Mouse (Mus musculus) liver, embryonic 16.5 days (tissue): ENCODE data around the gene Tada2a. TPM values are rescaled to one million over a fixed set of nuclear protein-coding genes. Genes with fewer than 3 reads are reported as not detected.

Experiments used
- ATAC-seq: fragments of 200-750 bp; cut with Nextera tagmentation; 2 replicates; pipeline ENCODE4 v1.8.0; 2017; ENCODE audit warnings: low read depth, mild to moderate bottlenecking, moderate number of reproducible peaks, moderate library complexity
- H3K27ac ChIP-seq: fragments of 300-500 bp; sonication (generic); 2 replicates; pipeline ENCODE4 v1.5.1; 2014; ENCODE audit warnings: mild to moderate bottlenecking, low read length
- H3K27me3 ChIP-seq: fragments of 300-500 bp; sonication (generic); 2 replicates; pipeline ENCODE4 v1.6.1; 2014; ENCODE audit warnings: low read depth, low read length, mixed read lengths; ENCODE audit not compliant: control insufficient read depth, insufficient read depth
- H3K36me3 ChIP-seq: fragments of 300-500 bp; sonication (generic); 2 replicates; pipeline ENCODE4 v1.6.1; 2014; ENCODE audit warnings: mild to moderate bottlenecking; ENCODE audit not compliant: control insufficient read depth, insufficient read depth
- H3K4me1 ChIP-seq: fragments of 300-500 bp; sonication (generic); 2 replicates; pipeline ENCODE4 v1.6.1; 2014; ENCODE audit warnings: low read depth, low read length, mixed read lengths; ENCODE audit not compliant: control insufficient read depth
- H3K4me2 ChIP-seq: fragments of 300-500 bp; sonication (generic); 2 replicates; pipeline ENCODE4 v1.6.1; 2014; ENCODE audit warnings: low read depth, low read length, mixed read lengths
- H3K4me3 ChIP-seq: fragments of 300-500 bp; sonication (generic); 2 replicates; pipeline ENCODE4 v1.5.1; 2014; ENCODE audit warnings: low read depth, mild to moderate bottlenecking, low read length
- H3K9ac ChIP-seq: fragments of 300-500 bp; sonication (generic); 2 replicates; pipeline ENCODE4 v1.6.1; 2014; ENCODE audit warnings: low read depth, low read length
- H3K9me3 ChIP-seq: fragments of 300-500 bp; sonication (generic); replicated peaks from 2 replicates; pipeline ENCODE4 v1.6.1; 2016; ENCODE audit warnings: low read length; ENCODE audit not compliant: control insufficient read depth
- WGBS: fragments of 180-500 bp; shearing (Covaris S2); extraction: QIAGEN DNeasy Blood & Tissue Kit; methylation state at CpG from one replicate; pipeline ENCODE4 v1.1.7; 2014; ENCODE audit not compliant: insufficient replicate concordance; 5-methylcytosine and 5-hydroxymethylcytosine counted together
- polyA plus RNA-seq: library from polyadenylated mRNA; unstranded; fragments of >200 nt; fragmentation: Nextera tagmentation; extraction: Ambion mirVana; gene quantifications from 2 replicates; pipeline ENCODE4 v1.2.1, GENCODE M21; 2015

The Tada2a gene
- polyA plus RNA-seq, 1 experiment from 2014 or later = 7.7 TPM

DNA sequence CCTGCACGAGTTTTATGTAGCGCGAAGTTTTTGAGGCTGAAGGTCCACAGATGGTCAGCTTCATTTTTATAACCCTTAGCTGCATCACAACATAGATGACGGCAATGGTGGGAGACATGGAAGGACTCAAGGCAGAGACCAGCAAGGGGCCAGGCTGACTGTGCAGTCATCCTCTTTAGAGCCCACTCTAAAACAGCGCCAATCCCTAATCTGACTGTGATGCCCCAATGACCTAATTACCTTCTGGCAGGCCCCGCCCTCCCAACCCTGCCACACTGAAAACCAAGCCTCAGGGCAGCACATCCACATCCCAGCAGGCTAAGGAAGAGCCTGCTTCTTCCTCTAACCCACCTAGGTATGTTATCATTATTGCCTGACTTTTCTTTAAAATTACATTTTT, 68.8 kb downstream of the Tada2a start:
- Histone ChIP-seq H3K9ac (no peak overlapping the region), H3K27me3 (peaks cover under 1% of the 10 kb centered on the region), H3K4me3 (no peak overlapping the region), H3K4me1 (no peaks in the 10 kb centered on the region), H3K27ac (no peak overlapping the region), H3K4me2 (no peak overlapping the region), H3K9me3 (no peaks in the 10 kb centered on the region), H3K36me3 (no peaks in the 10 kb centered on the region)
- 66% methylated on average over 6 of the region's 6 CpGs for WGBS
- no peak for ATAC-seq

DNA sequence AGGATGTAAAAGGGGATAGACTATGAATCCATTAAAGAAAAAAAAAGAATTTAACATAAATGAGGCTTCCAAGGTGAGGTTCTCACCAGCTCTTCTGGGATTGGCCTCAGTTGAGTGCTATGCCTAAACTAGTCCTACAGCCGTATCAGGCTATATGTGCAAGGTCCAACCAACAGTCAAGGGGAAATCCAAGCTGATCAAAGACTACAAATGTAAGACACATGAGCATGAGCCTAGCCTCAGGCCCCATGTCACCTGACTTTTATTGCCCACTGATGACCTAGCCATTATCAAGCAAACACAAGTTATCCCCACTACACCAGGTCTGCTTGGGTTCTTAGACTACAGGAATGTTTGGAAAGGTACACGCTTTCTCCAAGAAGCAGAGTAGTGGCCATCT, 69.6 kb downstream of the Tada2a start:
- Histone ChIP-seq H3K9me3 (no peaks in the 10 kb centered on the region), H3K9ac (no peak overlapping the region), H3K36me3 (no peaks in the 10 kb centered on the region), H3K4me3 (no peak overlapping the region), H3K4me2 (no peak overlapping the region), H3K27ac (no peak overlapping the region), H3K27me3 (no peaks in the 10 kb centered on the region), H3K4me1 (no peaks in the 10 kb centered on the region)
- ATAC-seq = no peak
- 62% methylated on average over 2 of the region's 2 CpGs for WGBS

DNA sequence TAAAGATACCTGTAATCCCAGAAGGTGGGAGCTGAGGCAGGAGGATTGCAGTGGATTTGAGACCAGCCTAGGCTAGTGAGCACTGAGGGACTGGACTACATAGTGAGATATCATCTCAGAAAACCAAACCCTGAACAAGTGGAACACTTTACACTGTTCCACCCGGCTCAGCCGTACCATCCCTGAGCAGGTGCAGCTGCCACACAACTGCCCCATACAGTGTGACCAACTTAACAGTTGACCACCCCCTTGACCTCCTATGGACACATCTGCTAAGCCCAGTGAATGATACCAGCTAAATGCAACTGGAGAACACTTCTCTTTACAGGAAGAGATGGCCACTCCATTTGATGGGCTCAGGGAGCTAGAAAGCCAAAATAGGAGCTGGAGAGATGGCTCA, 72.0 kb downstream of the Tada2a start:
- Histone ChIP-seq H3K4me1 (no peaks in the 10 kb centered on the region), H3K4me3 (no peak overlapping the region), H3K9ac (no peak overlapping the region), H3K4me2 (no peak overlapping the region), H3K9me3 (no peaks in the 10 kb centered on the region), H3K36me3 (no peaks in the 10 kb centered on the region), H3K27me3 (no peaks in the 10 kb centered on the region), H3K27ac (no peak overlapping the region)
- ATAC-seq = no peak
- 71% methylated on average over 2 of the region's 2 CpGs for WGBS

DNA sequence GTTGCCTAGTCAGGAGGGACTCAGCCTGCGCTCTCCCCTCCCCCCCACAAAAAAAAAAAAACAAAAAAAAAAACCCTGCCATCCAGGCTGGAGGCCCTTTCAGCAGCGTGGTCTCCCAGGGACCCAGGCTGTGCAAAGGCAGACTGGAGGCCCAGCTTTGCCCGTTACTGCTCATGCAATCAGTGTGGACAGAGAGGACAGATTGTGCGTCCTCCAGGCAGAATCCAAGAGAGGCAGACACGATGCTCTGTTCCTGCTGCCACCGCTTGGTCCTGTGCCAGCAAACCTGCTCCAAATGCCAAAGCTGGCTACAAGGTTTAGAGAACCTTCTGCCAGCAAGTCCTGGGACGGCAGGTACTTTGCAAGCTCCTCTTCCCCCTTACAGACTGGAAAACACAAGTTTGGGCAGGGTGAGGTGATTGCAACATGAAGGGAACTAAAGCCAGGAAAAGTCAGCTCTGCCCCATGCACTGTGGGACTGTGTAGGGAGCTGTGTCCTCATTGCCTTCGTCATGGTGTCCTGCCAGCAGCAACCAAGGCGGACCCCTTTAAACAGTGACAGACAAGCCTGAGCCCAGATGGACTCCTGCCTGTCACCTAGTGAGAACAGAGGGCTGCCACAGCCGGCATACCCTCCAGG, 75.8 kb downstream of the Tada2a start:
- Histone ChIP-seq H3K9ac (no peak overlapping the region), H3K9me3 (no peaks in the 10 kb centered on the region), H3K4me1 (no peaks in the 10 kb centered on the region), H3K4me2 (no peak overlapping the region), H3K27ac (no peak overlapping the region), H3K27me3 (no peaks in the 10 kb centered on the region), H3K4me3 (no peak overlapping the region), H3K36me3 (no peaks in the 10 kb centered on the region)
- 68% methylated on average over 10 of the region's 10 CpGs for WGBS
- no peak for ATAC-seq

DNA sequence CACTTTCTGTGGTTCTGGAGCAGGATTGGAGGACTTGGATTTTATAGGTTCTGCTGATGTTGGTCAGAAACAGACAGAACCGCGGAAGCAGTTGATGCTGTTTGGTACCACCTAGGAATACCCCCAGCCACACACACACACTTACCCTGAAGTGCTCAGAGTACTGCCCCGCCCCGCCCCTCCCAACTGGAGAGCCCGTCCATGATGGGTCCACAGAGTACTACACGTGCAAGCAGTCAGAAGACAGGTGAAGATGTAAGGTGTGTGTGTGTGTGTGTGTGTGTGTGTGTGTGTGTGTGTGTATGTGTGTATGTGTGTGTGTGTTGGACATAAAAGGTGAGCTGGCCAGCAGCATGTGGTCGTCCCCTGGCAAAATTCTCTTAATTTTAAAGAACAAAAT, 76.3 kb downstream of the Tada2a start:
- no peak overlapping the region for H3K4me2 ChIP-seq
- H3K9me3 ChIP-seq = no peaks in the 10 kb centered on the region
- no peak overlapping the region for H3K9ac ChIP-seq
- no peak overlapping the region for H3K27ac ChIP-seq
- 63% methylated on average over 7 of the region's 7 CpGs for WGBS
- ATAC-seq = no peak
- no peaks in the 10 kb centered on the region for H3K4me1 ChIP-seq
- H3K36me3 ChIP-seq = no peaks in the 10 kb centered on the region
- no peak overlapping the region for H3K4me3 ChIP-seq
- no peaks in the 10 kb centered on the region for H3K27me3 ChIP-seq

DNA sequence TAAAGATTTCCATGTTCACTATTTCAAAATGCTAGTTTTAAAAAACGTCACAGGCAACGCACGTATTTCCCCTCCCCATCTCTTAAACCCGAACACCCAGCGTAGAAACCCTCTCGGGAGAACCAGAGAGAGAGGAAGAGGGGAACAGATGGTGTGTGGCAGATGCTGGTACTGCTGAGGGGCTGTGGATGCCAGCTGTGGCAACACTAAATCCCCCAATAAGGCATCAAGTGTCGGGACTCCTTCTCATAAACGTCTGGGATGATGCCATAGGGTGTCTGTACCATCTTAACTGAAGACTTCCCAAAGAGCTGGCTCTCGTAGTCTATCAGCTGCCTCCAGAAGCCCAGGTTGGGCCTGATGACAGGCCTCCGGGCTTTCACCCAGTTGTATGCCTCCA, 81.0 kb downstream of the Tada2a start:
- no peak for ATAC-seq
- Histone ChIP-seq H3K27me3 (no peaks in the 10 kb centered on the region), H3K9me3 (no peaks in the 10 kb centered on the region), H3K4me2 (no peak overlapping the region), H3K27ac (no peak overlapping the region), H3K9ac (no peak overlapping the region), H3K36me3 (no peaks in the 10 kb centered on the region), H3K4me3 (no peak overlapping the region), H3K4me1 (no peaks in the 10 kb centered on the region)
- 56% methylated on average over 10 of the region's 10 CpGs for WGBS

DNA sequence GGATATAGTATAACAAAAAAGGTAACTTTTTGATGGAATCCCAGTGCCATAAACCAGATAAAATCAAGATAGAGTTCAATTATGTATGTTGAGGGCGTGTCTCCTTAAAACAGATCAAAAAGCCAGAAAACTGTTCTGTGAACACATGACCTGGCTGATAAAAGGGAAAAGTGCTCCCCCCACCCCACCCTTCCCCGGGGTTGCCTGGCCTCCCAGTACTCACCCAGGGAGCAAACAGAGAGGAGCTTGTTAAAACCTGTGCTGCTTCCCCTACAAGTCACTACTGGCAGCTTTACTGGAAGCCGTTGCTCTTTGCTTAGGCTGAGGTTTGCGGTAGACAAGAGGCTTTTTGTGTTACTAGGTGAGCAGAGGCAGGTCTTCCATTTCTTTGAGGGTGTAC, 82.1 kb downstream of the Tada2a start:
- Histone ChIP-seq H3K4me2 (no peak overlapping the region), H3K9me3 (no peaks in the 10 kb centered on the region), H3K27me3 (no peaks in the 10 kb centered on the region), H3K36me3 (no peaks in the 10 kb centered on the region), H3K9ac (no peak overlapping the region), H3K27ac (no peak overlapping the region), H3K4me1 (no peaks in the 10 kb centered on the region), H3K4me3 (no peak overlapping the region)
- no peak for ATAC-seq
- 46% methylated on average over 4 of the region's 4 CpGs for whole genome bisulfite sequencing

DNA sequence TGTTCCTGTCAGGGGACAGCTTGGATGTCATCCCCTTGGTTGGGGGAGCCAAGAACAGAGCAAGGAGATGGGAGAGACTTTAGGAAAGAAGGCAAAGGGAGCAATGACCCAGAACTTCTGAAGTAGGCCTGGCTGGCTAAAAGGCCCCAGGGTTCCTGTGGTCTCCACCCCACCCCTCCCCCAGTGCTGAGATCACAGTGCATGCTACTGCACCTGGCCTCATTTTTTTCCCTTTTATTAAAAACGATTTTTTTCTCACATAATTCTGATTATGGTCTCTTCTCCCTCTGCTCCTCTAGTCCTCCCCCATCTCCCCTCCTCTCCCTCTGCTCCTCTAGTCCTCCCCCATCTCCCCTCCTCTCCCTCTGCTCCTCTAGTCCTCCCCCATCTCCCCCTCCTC, 84.4 kb downstream of the Tada2a start:
- Histone ChIP-seq H3K27ac (no peak overlapping the region), H3K27me3 (no peaks in the 10 kb centered on the region), H3K4me2 (no peak overlapping the region), H3K9me3 (no peaks in the 10 kb centered on the region), H3K4me1 (no peaks in the 10 kb centered on the region), H3K9ac (no peak overlapping the region), H3K36me3 (peaks cover 3% of the 10 kb centered on the region; the same call in 1 of the 2 replicates), H3K4me3 (no peak overlapping the region)
- ATAC-seq = no peak
- 28% methylated on average over 1 of the region's 1 CpGs for WGBS

DNA sequence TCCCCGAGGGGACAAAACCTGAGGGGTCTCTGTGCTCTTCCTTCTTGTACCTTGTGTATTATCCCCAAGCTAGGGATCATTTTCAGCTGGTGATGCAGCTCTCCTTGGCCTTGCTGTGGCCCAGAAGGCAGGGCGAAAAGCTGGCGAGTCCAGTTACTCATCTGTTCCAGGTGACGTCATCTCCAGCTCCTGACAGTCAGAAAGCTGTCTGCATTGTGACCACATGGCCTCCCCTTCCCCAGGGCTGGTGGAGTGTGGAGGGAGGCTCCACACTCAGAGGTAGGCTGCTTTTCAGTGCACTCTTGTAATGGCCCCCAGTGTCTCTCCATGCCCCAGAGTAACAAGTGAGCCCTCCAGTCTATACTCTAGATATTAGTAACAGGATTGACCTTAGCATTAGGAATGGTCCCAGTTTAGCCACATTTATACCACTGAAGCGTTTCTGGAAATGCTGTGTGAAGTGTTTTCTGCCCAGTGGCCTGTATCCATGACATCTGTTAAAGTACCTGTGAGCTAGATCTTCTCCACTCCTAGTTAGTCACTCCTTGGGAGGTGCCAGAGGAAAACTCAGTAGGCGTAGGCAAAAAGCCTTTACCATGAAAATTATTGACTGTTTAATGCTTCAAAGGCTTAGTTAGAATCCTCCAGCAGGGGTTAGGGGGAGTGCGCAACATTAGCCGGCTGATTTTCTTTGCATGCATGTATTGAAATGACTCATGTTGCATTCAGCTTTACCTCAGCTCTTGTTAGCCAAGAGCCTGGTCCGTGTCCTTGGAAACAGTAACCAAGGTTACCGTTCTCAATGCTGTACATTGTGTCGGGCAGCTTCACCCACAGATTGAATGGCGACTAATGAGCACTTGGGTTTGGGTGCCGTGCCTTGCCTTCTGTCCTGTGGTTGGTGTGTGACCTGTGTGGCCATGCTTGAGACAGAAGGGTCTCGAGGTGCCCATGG, 86.3 kb downstream of the Tada2a start:
- Histone ChIP-seq H3K9me3 (no peaks in the 10 kb centered on the region), H3K36me3 (peaks cover 3% of the 10 kb centered on the region; the same call in 1 of the 2 replicates), H3K4me2 (no peak overlapping the region), H3K27ac (no peak overlapping the region), H3K9ac (no peak overlapping the region), H3K4me1 (no peaks in the 10 kb centered on the region), H3K27me3 (no peaks in the 10 kb centered on the region), H3K4me3 (no peak overlapping the region)
- 76% methylated on average over 14 of the region's 14 CpGs for WGBS
- no peak for ATAC-seq
